Mouse (Mus musculus) brain, embryonic 14.5 days (tissue): ENCODE data around the gene Sarm1.

Source experiments
- CTCF ChIP-seq: fragments of 200-500 bp; IDR thresholded peaks from 2 replicates; pipeline ENCODE4 v1.5.1; 2012; ENCODE audit warnings: inconsistent platforms, mild to moderate bottlenecking, moderate library complexity, borderline replicate concordance; ENCODE audit not compliant: insufficient read depth, insufficient read length; ENCODE audit errors: extremely low read depth
- POLR2A ChIP-seq: fragments of 200-500 bp; IDR thresholded peaks from 2 replicates; pipeline ENCODE4 v1.6.1; 2012; ENCODE audit warnings: mild to moderate bottlenecking, inconsistent platforms, borderline replicate concordance; ENCODE audit not compliant: poor library complexity, insufficient read depth, insufficient read length, severe bottlenecking; ENCODE audit errors: extremely low read depth

GRCm38 (mm10) chr11:78454276-78454675, 43.3 kb downstream of the Sarm1 start:
- TF ChIP-seq POLR2A (no peak), CTCF (no peak)
